Mouse (Mus musculus) cerebellum, adult 9-11 months (tissue): Measurements from ENCODE around the gene Adk.
"Not testable (repeated sequence)": the region's sequence is repeated elsewhere in the genome, so short reads cannot be mapped to it uniquely, and the experiment has no call there.

Experiments
- DNase-seq: peaks from one replicate; pipeline ENCODE4 v3.0.0; 2022

The Adk gene

GRCm38 (mm10) chr14:21441772-21442533, 389.6 kb downstream of the Adk start:
- no peak for DNase-seq

- DNase-seq, result no peak
These were observed 400.2 kb downstream of the Adk start for GRCm38 (mm10) chr14:21452581-21452980.

GRCm38 (mm10) chr14:21453896-21454295, 401.5 kb downstream of the Adk start:
- no peak for DNase-seq

GRCm38 (mm10) chr14:21455654-21456350, 403.4 kb downstream of the Adk start:
- DNase-seq, result no peak

- no peak for DNase-seq
These were observed 404.2 kb downstream of the Adk start for GRCm38 (mm10) chr14:21456526-21456925.

- no peak for DNase-seq
These were observed 405.5 kb downstream of the Adk start for GRCm38 (mm10) chr14:21457876-21458275.

- no peak for DNase-seq
These were observed 406.3 kb downstream of the Adk start for GRCm38 (mm10) chr14:21458696-21459095.

GRCm38 (mm10) chr14:21459163-21459562, 406.8 kb downstream of the Adk start:
- peak; percentile 16 for DNase-seq

- DNase-seq, result no peak
These were observed 410.0 kb downstream of the Adk start for GRCm38 (mm10) chr14:21462398-21462797.

- no peak for DNase-seq
These were observed 410.8 kb downstream of the Adk start for GRCm38 (mm10) chr14:21463117-21463712.

GRCm38 (mm10) chr14:21470386-21470785, 418.0 kb downstream of the Adk start:
- no peak for DNase-seq

- DNase-seq, result no peak
These were observed 419.6 kb downstream of the Adk start for GRCm38 (mm10) chr14:21471975-21472374.

GRCm38 (mm10) chr14:21474593-21475132, 422.3 kb downstream of the Adk start:
- DNase-seq, result not testable (repeated sequence)

GRCm38 (mm10) chr14:21477181-21477580, 424.8 kb downstream of the Adk start:
- DNase-seq, result no peak

- DNase-seq, result no peak
These were observed 427.2 kb downstream of the Adk start for GRCm38 (mm10) chr14:21479566-21479965.

GRCm38 (mm10) chr14:21480191-21480590, 427.8 kb downstream of the Adk start:
- no peak for DNase-seq

- DNase-seq, result no peak
These were observed 428.9 kb downstream of the Adk start, which contains the start of gene Kat6b for GRCm38 (mm10) chr14:21481231-21481630. TSS of gene Kat6b (plus strand) at chr14:21481434.

- DNase-seq, result no peak
These were observed 431.8 kb downstream of the Adk start for GRCm38 (mm10) chr14:21484199-21484598.

- DNase-seq, result no peak
These were observed 432.3 kb downstream of the Adk start for GRCm38 (mm10) chr14:21484693-21485092.

- DNase-seq, result no peak
These were observed 433.7 kb downstream of the Adk start for GRCm38 (mm10) chr14:21485961-21486520.

- not testable (repeated sequence) for DNase-seq
These were observed 434.8 kb downstream of the Adk start for GRCm38 (mm10) chr14:21487135-21487534.

GRCm38 (mm10) chr14:21488426-21489115, 436.2 kb downstream of the Adk start:
- DNase-seq, result not testable (repeated sequence)

- no peak for DNase-seq
These were observed 436.7 kb downstream of the Adk start for GRCm38 (mm10) chr14:21489116-21489485.
